Mouse (Mus musculus) C2C12 (cell line): Measurements from ENCODE around the gene Dnajc13. TPM values are rescaled to one million over a fixed set of nuclear protein-coding genes. Genes with fewer than 3 reads are reported as not detected.

ENCODE experiments used
- H3K27me3 ChIP-seq: one replicate; pipeline ENCODE4 v1.6.1; 2011; ENCODE audit not compliant: control insufficient read depth, insufficient read depth, insufficient read length
- H3K36me3 ChIP-seq: one replicate; pipeline ENCODE4 v1.6.1; 2011; ENCODE audit not compliant: control insufficient read depth, insufficient read depth
- H3K4me3 ChIP-seq: one replicate; pipeline ENCODE4 v1.5.1; 2011; ENCODE audit warnings: mild to moderate bottlenecking, control low read depth; ENCODE audit not compliant: poor library complexity, insufficient read depth, severe bottlenecking
- H3K79me2 ChIP-seq: one replicate; pipeline ENCODE4 v1.6.1; 2011; ENCODE audit not compliant: control insufficient read depth, insufficient read depth
- H3K79me3 ChIP-seq: one replicate; pipeline ENCODE4 v1.6.1; 2011; ENCODE audit warnings: low read depth, control low read depth
- H3ac ChIP-seq: one replicate; pipeline ENCODE3; 2011; ENCODE audit warnings: low read depth; ENCODE audit not compliant: control insufficient read depth, insufficient read length
- CEBPB ChIP-seq: IDR thresholded peaks from one replicate; pipeline ENCODE4 v1.6.1; 2011; ENCODE audit warnings: low read depth, mild to moderate bottlenecking, control low read depth, moderate library complexity
- CTCF ChIP-seq: IDR thresholded peaks from one replicate; pipeline ENCODE4 v1.5.1; 2011; ENCODE audit not compliant: control insufficient read depth, insufficient read depth, insufficient read length
- FOSL1 ChIP-seq: IDR thresholded peaks from one replicate; pipeline ENCODE4 v1.8.0; 2011; ENCODE audit warnings: mild to moderate bottlenecking, low read length; ENCODE audit not compliant: poor library complexity, insufficient read depth, severe bottlenecking
- MAX ChIP-seq: IDR thresholded peaks from one replicate; pipeline ENCODE4 v1.6.1; 2011; ENCODE audit warnings: mild to moderate bottlenecking, control low read depth
- MYOD1 ChIP-seq: IDR thresholded peaks from one replicate; pipeline ENCODE4 v1.6.1; 2011; ENCODE audit warnings: low read depth; ENCODE audit not compliant: control insufficient read depth, insufficient read length
- MYOG ChIP-seq: IDR thresholded peaks from one replicate; pipeline ENCODE4 v1.6.1; 2011; ENCODE audit not compliant: control insufficient read depth, insufficient read length; ENCODE audit errors: extremely low read depth
- USF1 ChIP-seq: IDR thresholded peaks from one replicate; pipeline ENCODE4 v1.6.1; 2011; ENCODE audit warnings: low read depth, mild to moderate bottlenecking, control low read depth, moderate library complexity
- polyA plus RNA-seq: library from polyadenylated mRNA; unstranded; fragments of >200 nt; fragmentation: generic; extraction: Trizol; gene quantifications from one replicate; pipeline ENCODE4 v1.2.1, GENCODE M21; 2012; ENCODE audit warnings: missing spikeins

The Dnajc13 gene
- polyA plus RNA-seq, 1 experiment = 13.5 TPM

- Histone ChIP-seq H3K36me3 (no peaks in the 10 kb centered on the region), H3ac (no peak overlapping the region), H3K79me2 (peaks cover 100% of the 10 kb centered on the region), H3K27me3 (no peaks in the 10 kb centered on the region), H3K79me3 (peaks cover 85% of the 10 kb centered on the region), H3K4me3 (no peak overlapping the region)
- TF ChIP-seq CTCF = no peak
- no peak for TF ChIP-seq USF1
- no peak for TF ChIP-seq FOSL1
- no peak for TF ChIP-seq CEBPB
- TF ChIP-seq MYOG = no peak
- no peak for TF ChIP-seq MYOD1
- TF ChIP-seq MAX = no peak
These were observed 10.1 kb downstream of the Dnajc13 start for GRCm38 (mm10) chr9:104252637-104253036.

- TF ChIP-seq MYOD1 = no peak
- no peak for TF ChIP-seq USF1
- TF ChIP-seq MYOG = no peak
- no peak for TF ChIP-seq CEBPB
- no peak for TF ChIP-seq MAX
- no peak for TF ChIP-seq CTCF
- no peak for TF ChIP-seq FOSL1
- Histone ChIP-seq H3K79me3 (peaks cover 83% of the 10 kb centered on the region), H3ac (no peak overlapping the region), H3K4me3 (no peak overlapping the region), H3K79me2 (peaks cover 100% of the 10 kb centered on the region), H3K27me3 (no peaks in the 10 kb centered on the region), H3K36me3 (no peaks in the 10 kb centered on the region)
These were observed 11.0 kb downstream of the Dnajc13 start for GRCm38 (mm10) chr9:104251687-104252086.

GRCm38 (mm10) chr9:104251111-104251510 lies 11.6 kb downstream of the Dnajc13 start:
- TF ChIP-seq MYOD1 (no peak), FOSL1 (no peak), MYOG (no peak), MAX (no peak), CTCF (no peak), CEBPB (no peak), USF1 (no peak)
- H3K27me3 ChIP-seq = no peaks in the 10 kb centered on the region
- H3K4me3 ChIP-seq = no peak overlapping the region
- no peaks in the 10 kb centered on the region for H3K36me3 ChIP-seq
- no peak overlapping the region for H3ac ChIP-seq
- H3K79me3 ChIP-seq = peaks cover 78% of the 10 kb centered on the region
- peaks cover 100% of the 10 kb centered on the region for H3K79me2 ChIP-seq

GRCm38 (mm10) chr9:104247307-104247987 lies 15.3 kb downstream of the Dnajc13 start:
- peaks cover 4% of the 10 kb centered on the region for H3K36me3 ChIP-seq
- peaks cover 88% of the 10 kb centered on the region for H3K79me2 ChIP-seq
- no peaks in the 10 kb centered on the region for H3K27me3 ChIP-seq
- peaks cover 54% of the 10 kb centered on the region for H3K79me3 ChIP-seq
- H3K4me3 ChIP-seq = no peak overlapping the region
- H3ac ChIP-seq = no peak overlapping the region
- TF ChIP-seq MAX (no peak), CTCF (no peak), MYOG (no peak), FOSL1 (no peak), USF1 (no peak), CEBPB (no peak), MYOD1 (no peak)

- no peak overlapping the region for H3K4me3 ChIP-seq
- TF ChIP-seq CEBPB (no peak), USF1 (no peak), CTCF (no peak), MYOD1 (no peak), MYOG (no peak), MAX (no peak), FOSL1 (no peak)
- peaks cover 4% of the 10 kb centered on the region for H3K36me3 ChIP-seq
These were observed 18.8 kb downstream of the Dnajc13 start for GRCm38 (mm10) chr9:104243799-104244466.

More at GRCm38 (mm10) chr9:104243799-104244466, 18.8 kb downstream of the Dnajc13 start:
- Histone ChIP-seq H3K79me2 (peaks cover 81% of the 10 kb centered on the region), H3ac (no peak overlapping the region), H3K27me3 (no peaks in the 10 kb centered on the region), H3K79me3 (peaks cover 33% of the 10 kb centered on the region)
